Mouse (Mus musculus): ENCODE results near the gene Rabl6. TPM values are rescaled to one million over a fixed set of nuclear protein-coding genes. Genes with fewer than 3 reads are reported as not detected.

Gene Rabl6
- polyA plus RNA-seq, 1 experiment = 158 TPM

GRCm38 (mm10) chr2:25551186-25551585, 57.1 kb downstream of the Rabl6 start:
- no peak overlapping the region for H3K27ac ChIP-seq (ENCODE audit: insufficient read depth, low read length)
- TF ChIP-seq POLR2A (IDR thresholded peaks at IDR 0.05; ENCODE audit: extremely low read depth, insufficient read depth, low read length) = no peak
- TF ChIP-seq CTCF (IDR thresholded peaks at IDR 0.05; ENCODE audit: extremely low read depth, insufficient read depth, low read length) = peak; percentile 69
- no peaks in the 10 kb centered on the region for H3K4me1 ChIP-seq (ENCODE audit: control insufficient read depth, insufficient read depth, low read length)
- H3K4me3 ChIP-seq (ENCODE audit: insufficient read depth, low read length) = no peak overlapping the region

GRCm38 (mm10) chr2:25549021-25549991, 59.0 kb downstream of the Rabl6 start:
- TF ChIP-seq CTCF (IDR thresholded peaks at IDR 0.05; ENCODE audit: extremely low read depth, insufficient read depth, low read length) = no peak
- TF ChIP-seq POLR2A (IDR thresholded peaks at IDR 0.05; ENCODE audit: extremely low read depth, insufficient read depth, low read length) = no peak
- H3K27ac ChIP-seq (ENCODE audit: insufficient read depth, low read length) = no peak overlapping the region
- H3K4me3 ChIP-seq (ENCODE audit: insufficient read depth, low read length) = no peak overlapping the region
- H3K4me1 ChIP-seq (ENCODE audit: control insufficient read depth, insufficient read depth, low read length) = no peaks in the 10 kb centered on the region

- TF ChIP-seq CTCF (IDR thresholded peaks at IDR 0.05; ENCODE audit: extremely low read depth, insufficient read depth, low read length) (no peak), POLR2A (IDR thresholded peaks at IDR 0.05; ENCODE audit: extremely low read depth, insufficient read depth, low read length) (peak; percentile 40; the same call in 1 of the 2 replicates)
- peak within 1 kb of the TSS; percentile 69 for H3K4me3 ChIP-seq (ENCODE audit: insufficient read depth, low read length)
- no peaks in the 10 kb centered on the region for H3K4me1 ChIP-seq (ENCODE audit: control insufficient read depth, insufficient read depth, low read length)
- H3K27ac ChIP-seq (ENCODE audit: insufficient read depth, low read length) = no peak within 1 kb of the TSS
Observed at GRCm38 (mm10) chr2:25546811-25547491, 61.4 kb downstream of the Rabl6 start, which contains the start of gene Traf2. Gene Traf2, minus strand, starts transcription at chr2:25546940.

DNA sequence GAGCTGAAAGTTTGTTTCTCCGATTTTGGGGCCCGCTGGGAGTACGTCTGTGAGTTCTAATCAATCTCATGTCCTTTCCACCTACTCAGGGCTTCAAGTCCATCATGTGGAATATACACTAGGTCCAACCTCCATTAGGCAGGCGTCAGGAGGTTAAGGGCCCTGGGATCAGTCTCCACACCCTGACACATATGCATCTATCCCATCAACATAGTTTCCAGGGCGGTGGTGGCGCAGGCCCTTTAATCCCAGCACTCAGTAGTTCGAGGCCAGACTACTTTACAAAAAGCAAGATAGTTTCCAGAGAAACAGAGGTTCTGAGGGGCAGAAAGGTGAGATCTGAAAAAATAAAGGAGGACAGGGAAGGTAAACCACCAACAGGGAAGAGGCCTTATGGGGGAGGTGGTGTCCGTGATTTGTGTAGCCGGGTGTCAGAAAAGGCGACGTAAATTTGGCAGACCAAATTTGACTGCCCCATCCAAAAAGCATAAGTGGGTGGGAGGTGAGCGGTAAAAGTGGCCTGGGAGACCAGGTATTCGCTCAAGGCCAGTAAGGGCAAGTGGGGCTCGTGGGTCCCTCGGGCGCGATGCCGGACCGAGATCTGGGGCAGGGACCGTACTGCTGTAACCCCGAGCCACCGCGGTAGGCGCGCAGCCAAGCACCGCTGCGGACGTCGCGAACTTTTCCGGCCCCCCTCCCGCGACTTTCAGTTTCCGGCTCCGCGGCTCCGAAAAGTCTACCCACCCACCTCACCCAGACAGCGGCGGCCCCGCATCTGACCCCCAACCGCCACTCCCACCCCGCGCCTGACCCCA, 62.1 kb downstream of the Rabl6 start:
- no peaks in the 10 kb centered on the region for H3K4me1 ChIP-seq (ENCODE audit: control insufficient read depth, insufficient read depth, low read length)
- no peak for TF ChIP-seq POLR2A (IDR thresholded peaks at IDR 0.05; ENCODE audit: extremely low read depth, insufficient read depth, low read length)
- no peak for TF ChIP-seq CTCF (IDR thresholded peaks at IDR 0.05; ENCODE audit: extremely low read depth, insufficient read depth, low read length)
- peak overlapping the region; percentile 69 for H3K4me3 ChIP-seq (ENCODE audit: insufficient read depth, low read length)
- no peak overlapping the region for H3K27ac ChIP-seq (ENCODE audit: insufficient read depth, low read length)

GRCm38 (mm10) chr2:25541644-25542367, 66.5 kb downstream of the Rabl6 start:
- Histone ChIP-seq H3K4me1 (ENCODE audit: control insufficient read depth, insufficient read depth, low read length) (no peaks in the 10 kb centered on the region), H3K4me3 (ENCODE audit: insufficient read depth, low read length) (no peak overlapping the region), H3K27ac (ENCODE audit: insufficient read depth, low read length) (no peak overlapping the region)
- TF ChIP-seq POLR2A (IDR thresholded peaks at IDR 0.05; ENCODE audit: extremely low read depth, insufficient read depth, low read length) = no peak
- TF ChIP-seq CTCF (IDR thresholded peaks at IDR 0.05; ENCODE audit: extremely low read depth, insufficient read depth, low read length) = no peak

DNA sequence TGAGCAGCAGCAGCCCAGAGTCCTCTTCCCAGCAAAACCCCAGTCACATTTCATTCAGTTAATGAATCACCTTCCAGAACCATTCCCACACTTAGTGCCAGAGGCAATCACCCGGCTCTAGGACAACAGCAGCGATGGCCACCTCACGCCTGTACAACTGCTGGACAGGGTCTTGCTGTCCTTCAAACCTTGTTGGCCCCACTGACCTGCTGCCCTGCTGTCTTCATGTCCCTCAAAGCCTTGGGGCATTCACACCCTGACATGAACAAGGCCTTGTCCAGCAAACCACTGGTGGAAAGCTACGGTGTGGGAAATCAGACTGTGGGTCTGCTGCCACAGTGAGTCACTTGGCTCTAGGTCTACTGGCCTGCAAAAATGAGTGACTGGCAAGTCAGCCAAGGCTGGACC, 67.8 kb downstream of the Rabl6 start:
- H3K4me3 ChIP-seq (ENCODE audit: insufficient read depth, low read length) = no peak overlapping the region
- TF ChIP-seq POLR2A (IDR thresholded peaks at IDR 0.05; ENCODE audit: extremely low read depth, insufficient read depth, low read length) (no peak), CTCF (IDR thresholded peaks at IDR 0.05; ENCODE audit: extremely low read depth, insufficient read depth, low read length) (no peak)
- H3K27ac ChIP-seq (ENCODE audit: insufficient read depth, low read length) = no peak overlapping the region
- H3K4me1 ChIP-seq (ENCODE audit: control insufficient read depth, insufficient read depth, low read length) = no peaks in the 10 kb centered on the region

- Histone ChIP-seq H3K4me3 (ENCODE audit: insufficient read depth, low read length) (no peak overlapping the region), H3K4me1 (ENCODE audit: control insufficient read depth, insufficient read depth, low read length) (no peaks in the 10 kb centered on the region), H3K27ac (ENCODE audit: insufficient read depth, low read length) (no peak overlapping the region)
- no peak for TF ChIP-seq CTCF (IDR thresholded peaks at IDR 0.05; ENCODE audit: extremely low read depth, insufficient read depth, low read length)
- no peak for TF ChIP-seq POLR2A (IDR thresholded peaks at IDR 0.05; ENCODE audit: extremely low read depth, insufficient read depth, low read length)
Observed at GRCm38 (mm10) chr2:25536531-25536930, 71.8 kb downstream of the Rabl6 start.

DNA sequence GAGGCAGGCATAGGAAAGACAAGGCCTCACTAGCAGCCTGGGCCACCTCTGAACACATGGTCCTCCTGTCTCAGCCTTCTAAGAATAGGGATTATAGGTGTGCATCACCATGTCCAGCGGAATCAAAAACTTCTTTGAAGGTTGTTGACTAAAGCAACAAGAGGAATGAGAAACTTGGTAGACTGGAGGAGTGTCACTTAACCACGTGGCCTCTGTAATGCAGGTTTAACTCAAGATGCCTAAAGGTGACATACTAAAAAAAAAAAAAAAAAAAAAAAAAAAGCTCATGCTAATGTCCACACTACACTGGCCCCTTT, 73.5 kb downstream of the Rabl6 start:
- no peaks in the 10 kb centered on the region for H3K4me1 ChIP-seq (ENCODE audit: control insufficient read depth, insufficient read depth, low read length)
- no peak overlapping the region for H3K27ac ChIP-seq (ENCODE audit: insufficient read depth, low read length)
- H3K4me3 ChIP-seq (ENCODE audit: insufficient read depth, low read length) = no peak overlapping the region
- TF ChIP-seq CTCF (IDR thresholded peaks at IDR 0.05; ENCODE audit: extremely low read depth, insufficient read depth, low read length) (no peak), POLR2A (IDR thresholded peaks at IDR 0.05; ENCODE audit: extremely low read depth, insufficient read depth, low read length) (no peak)

Measured in cortical plate, adult 2 months (tissue).